Mouse (Mus musculus) thymus, adult 2 months (tissue): ENCODE results near the gene Asgr1. TPM values are rescaled to one million over a fixed set of nuclear protein-coding genes. Genes with fewer than 3 reads are reported as not detected.

ENCODE experiments used
- DNase-seq: peaks from one replicate; pipeline ENCODE4 v3.0.0; 2021
- H3K27ac ChIP-seq: fragments of 200-500 bp; 2 replicates; pipeline ENCODE4 v1.5.1; 2012; ENCODE audit warnings: low read length, control low read depth; ENCODE audit not compliant: control insufficient read depth, insufficient read depth
- H3K27me3 ChIP-seq: fragments of 200-500 bp; 2 replicates; pipeline ENCODE4 v1.6.1; 2012; ENCODE audit warnings: mild to moderate bottlenecking, low read length, moderate library complexity, mixed read lengths; ENCODE audit not compliant: control insufficient read depth, insufficient read depth
- H3K36me3 ChIP-seq: fragments of 200-500 bp; 2 replicates; pipeline ENCODE4 v1.6.1; 2012; ENCODE audit warnings: mild to moderate bottlenecking, low read length, moderate library complexity; ENCODE audit not compliant: control insufficient read depth, insufficient read depth
- H3K4me1 ChIP-seq: fragments of 200-500 bp; replicated peaks from 2 replicates; pipeline ENCODE4 v1.6.1; 2012; ENCODE audit warnings: low read length; ENCODE audit not compliant: control insufficient read depth, insufficient read depth
- H3K4me3 ChIP-seq: fragments of 200-500 bp; 2 replicates; pipeline ENCODE4 v1.5.1; 2012; ENCODE audit warnings: mild to moderate bottlenecking, low read length, control low read depth, moderate library complexity; ENCODE audit not compliant: control insufficient read depth, insufficient read depth
- CTCF ChIP-seq: fragments of 200-500 bp; IDR thresholded peaks from 2 replicates; pipeline ENCODE4 v1.5.1; 2012; ENCODE audit warnings: mild to moderate bottlenecking, control low read depth, low read length, moderate library complexity, borderline replicate concordance; ENCODE audit not compliant: control insufficient read depth, poor library complexity, insufficient read depth; ENCODE audit errors: extremely low read depth
- POLR2A ChIP-seq: fragments of 200-500 bp; IDR thresholded peaks from 2 replicates; pipeline ENCODE4 v1.6.1; 2012; ENCODE audit warnings: mild to moderate bottlenecking, low read length, control low read depth, moderate library complexity; ENCODE audit not compliant: control insufficient read depth, poor library complexity, insufficient read depth; ENCODE audit errors: extremely low read depth
- WGBS: fragments of 180-500 bp; shearing (Covaris S2); methylation state at CpG from one replicate; pipeline ENCODE4 v1.1.7; 2018; 5-methylcytosine and 5-hydroxymethylcytosine counted together
- polyA plus RNA-seq: library from polyadenylated mRNA; depleted of rRNA; stranded (reverse); fragments of >200 nt; gene quantifications from 2 replicates; pipeline ENCODE4 v1.2.3, GENCODE M21; 2012

The Asgr1 gene
- polyA plus RNA-seq, 1 experiment: not detected

DNA sequence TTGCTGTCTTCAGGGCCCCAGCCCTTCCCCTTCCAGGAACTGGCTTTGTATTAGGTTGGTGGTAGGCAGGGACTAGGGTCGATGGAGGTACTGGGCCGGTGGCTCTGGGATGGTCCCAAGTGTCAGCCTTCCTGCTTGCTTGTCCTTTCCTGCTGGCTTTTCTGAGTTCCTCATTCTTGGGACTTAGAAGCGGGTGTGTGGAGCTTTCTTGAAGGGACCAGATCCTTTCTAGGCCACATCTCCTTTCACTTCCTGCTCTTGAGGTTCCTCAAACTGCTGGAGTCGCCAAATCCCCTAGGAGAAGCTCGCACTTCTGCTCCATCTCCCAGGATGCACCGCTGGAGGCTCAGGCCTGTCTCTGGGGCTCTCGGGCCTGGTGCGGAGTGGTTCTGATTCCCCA lies 30.7 kb downstream of the Asgr1 start:
- 67% methylated on average over 8 of the region's 8 CpGs for WGBS
- H3K4me1 ChIP-seq: peaks cover 18% of the 10 kb centered on the region

DNA sequence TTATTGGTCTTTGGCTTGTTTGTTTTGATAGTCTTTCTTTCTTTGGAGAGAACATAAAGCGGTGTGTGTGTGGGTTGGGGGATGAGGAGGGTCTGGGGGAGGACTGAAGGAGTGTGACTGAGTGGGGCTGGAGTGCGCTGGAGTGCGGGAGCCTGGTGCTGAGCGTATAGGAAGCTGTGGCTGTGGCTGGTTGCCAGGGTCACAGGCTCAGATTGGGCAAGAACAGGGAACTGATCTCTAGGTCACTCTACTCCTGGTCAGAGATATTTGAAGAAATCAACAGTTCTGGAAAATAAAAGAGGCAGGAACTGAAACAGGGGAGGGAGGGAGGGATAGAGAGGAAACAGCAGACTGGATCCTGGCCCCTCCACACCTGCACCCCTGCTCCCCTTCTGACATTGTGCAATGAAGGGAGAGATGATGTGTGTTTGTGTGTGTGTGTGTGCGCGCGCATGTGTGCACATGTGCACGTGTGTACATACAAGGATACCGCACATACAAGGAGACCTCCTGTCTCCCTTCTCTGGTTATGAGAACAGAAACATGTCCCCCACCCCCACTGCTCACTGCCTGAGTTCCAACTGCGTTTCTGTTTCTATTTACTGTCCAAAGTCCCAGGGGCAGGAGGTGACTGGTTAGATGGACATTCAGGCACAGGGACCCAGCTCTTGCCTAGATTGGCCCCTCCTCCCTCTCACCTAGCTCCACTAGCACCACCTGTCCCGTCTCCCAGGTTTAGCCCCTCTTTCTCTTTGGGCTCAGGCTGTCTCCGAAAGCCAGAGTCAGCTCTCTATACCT lies 38.3 kb downstream of the Asgr1 start, which contains the start of gene Asgr2:
Asgr2 (plus strand) TSS at position 659 of the 798 bp plus-strand sequence.
- Histone ChIP-seq H3K4me3 (no peak within 1 kb of the TSS), H3K27me3 (no peaks in the 10 kb centered on the region), H3K27ac (no peak within 1 kb of the TSS), H3K4me1 (no peaks in the 10 kb centered on the region), H3K36me3 (no peaks in the 10 kb centered on the region)
- DNase-seq: no peak
- 65% methylated on average over 12 of the region's 12 CpGs for WGBS
- TF ChIP-seq CTCF (no peak), POLR2A (no peak)

More for the DNA sequence above, 30.7 kb downstream of the Asgr1 start:
- no peak overlapping the region for H3K27ac ChIP-seq
- no peak for TF ChIP-seq POLR2A
- TF ChIP-seq CTCF: no peak
- no peaks in the 10 kb centered on the region for H3K36me3 ChIP-seq
- DNase-seq: no peak
- no peaks in the 10 kb centered on the region for H3K27me3 ChIP-seq
- H3K4me3 ChIP-seq: no peak overlapping the region

DNA sequence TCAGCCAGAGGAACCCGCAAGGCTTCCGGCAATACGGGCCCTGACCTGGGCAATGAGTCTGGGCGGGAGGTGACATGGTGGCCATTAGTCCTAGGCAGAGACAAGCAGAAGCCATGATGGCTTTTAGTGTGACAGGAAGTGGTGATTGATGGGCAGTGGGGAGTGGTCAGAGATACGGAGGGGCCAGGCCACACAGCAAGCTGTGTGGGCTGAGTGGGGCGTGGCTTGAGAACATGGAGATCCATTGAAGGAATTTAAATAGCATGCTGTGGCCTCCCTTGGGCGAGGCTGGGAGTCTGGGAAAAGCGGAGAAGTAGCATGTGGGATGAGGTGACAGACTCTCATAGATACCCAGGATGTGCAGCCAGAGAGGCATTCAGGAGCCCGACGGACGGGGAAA lies 43.5 kb downstream of the Asgr1 start:
- H3K4me1 ChIP-seq: no peaks in the 10 kb centered on the region
- no peaks in the 10 kb centered on the region for H3K27me3 ChIP-seq
- no peak overlapping the region for H3K27ac ChIP-seq
- no peak for DNase-seq
- TF ChIP-seq CTCF (no peak), POLR2A (no peak)
- H3K4me3 ChIP-seq: no peak overlapping the region
- no peaks in the 10 kb centered on the region for H3K36me3 ChIP-seq
- 90% methylated on average over 11 of the region's 11 CpGs for WGBS

DNA sequence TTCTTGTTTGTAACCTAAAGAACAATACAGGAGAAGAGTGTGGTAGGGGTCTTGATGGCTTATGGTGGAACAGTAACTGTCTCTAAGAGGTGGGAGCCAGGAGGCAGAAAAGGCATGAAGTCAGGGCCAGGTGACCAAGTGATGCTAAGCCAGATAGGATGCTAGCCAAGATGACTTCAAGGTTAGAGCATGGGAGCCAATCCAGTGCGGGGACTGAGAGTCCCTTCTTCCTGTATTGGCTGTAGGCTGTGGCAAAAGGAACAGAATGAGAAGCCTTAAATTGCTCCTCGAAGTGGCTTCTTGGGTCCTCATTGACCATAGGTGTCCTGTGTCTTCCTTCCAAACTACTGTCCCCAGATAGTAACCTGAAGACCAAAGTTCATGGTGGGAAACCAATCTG lies 45.2 kb downstream of the Asgr1 start:
- H3K27me3 ChIP-seq: no peaks in the 10 kb centered on the region
- 94% methylated on average over 2 of the region's 2 CpGs for WGBS
- H3K4me3 ChIP-seq: no peak overlapping the region
- TF ChIP-seq POLR2A (no peak), CTCF (no peak)
- no peak for DNase-seq
- H3K27ac ChIP-seq: no peak overlapping the region
- no peaks in the 10 kb centered on the region for H3K4me1 ChIP-seq
- no peaks in the 10 kb centered on the region for H3K36me3 ChIP-seq

DNA sequence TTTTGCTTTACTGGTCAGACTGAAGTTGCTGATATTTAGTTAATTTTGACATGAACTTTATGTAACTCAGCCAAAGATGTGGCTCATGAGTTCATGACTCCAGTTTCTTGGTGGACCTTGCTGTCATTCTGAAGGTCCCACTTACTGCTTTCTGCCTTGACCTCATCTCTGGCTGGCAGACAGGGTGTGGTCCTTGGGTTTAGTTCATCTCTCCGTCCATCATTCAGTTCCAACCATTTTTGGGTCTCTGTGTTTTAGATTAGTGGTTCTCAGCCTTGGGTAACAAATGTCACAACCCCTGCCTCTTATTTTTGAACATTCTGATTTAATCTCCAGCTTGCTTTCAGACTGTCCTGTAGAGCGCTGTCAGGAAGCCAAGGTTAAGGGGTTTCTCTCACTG lies 45.9 kb downstream of the Asgr1 start:
- Histone ChIP-seq H3K4me3 (no peak overlapping the region), H3K4me1 (no peaks in the 10 kb centered on the region), H3K27me3 (no peaks in the 10 kb centered on the region), H3K27ac (no peak overlapping the region), H3K36me3 (no peaks in the 10 kb centered on the region)
- no peak for DNase-seq
- TF ChIP-seq CTCF: no peak
- TF ChIP-seq POLR2A: no peak
- WGBS: 93% methylated on average over 2 of the region's 2 CpGs

DNA sequence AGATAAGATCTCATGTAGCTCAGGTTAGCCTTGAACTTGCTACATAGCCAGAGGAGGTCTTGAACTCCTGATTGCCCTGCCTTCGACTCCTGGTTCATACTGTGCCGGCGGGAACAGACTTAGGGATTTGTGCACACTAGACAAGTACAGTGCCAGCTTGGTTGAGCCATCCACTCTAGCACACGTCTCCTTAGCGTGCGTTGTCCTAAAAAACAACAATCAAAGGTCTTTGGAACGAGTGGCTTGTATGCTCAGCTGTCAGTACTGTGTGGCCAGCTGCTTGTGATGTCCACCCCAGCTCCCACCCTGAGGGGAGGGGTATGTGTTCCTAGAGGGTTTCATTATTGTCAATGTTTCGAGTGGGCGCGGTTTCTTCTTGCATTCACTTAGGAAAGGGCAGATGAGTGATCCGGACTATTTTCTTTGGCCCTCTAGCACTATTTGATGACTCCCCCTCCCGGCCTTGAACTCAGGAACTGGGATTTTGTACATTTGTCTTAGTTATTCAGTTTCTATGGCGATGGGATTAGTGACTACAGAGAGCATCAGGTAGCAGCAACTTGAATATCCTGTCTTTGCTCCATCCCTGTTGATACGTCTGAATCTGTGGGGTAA lies 49.9 kb downstream of the Asgr1 start:
- DNase-seq: no peak
- Histone ChIP-seq H3K4me1 (no peaks in the 10 kb centered on the region), H3K27ac (no peak overlapping the region), H3K4me3 (no peak overlapping the region), H3K27me3 (no peaks in the 10 kb centered on the region), H3K36me3 (no peaks in the 10 kb centered on the region)
- TF ChIP-seq CTCF: no peak
- TF ChIP-seq POLR2A: no peak
- WGBS: 94% methylated on average over 14 of the region's 14 CpGs
